Mouse (Mus musculus): ENCODE data around the gene Ctsk.

The Ctsk gene

GRCm38 (mm10) chr3:95524673-95525072, 25.6 kb downstream of the Ctsk start:
- no peak for DNase-seq (ENCODE audit: low spot score in 2 of 2)

GRCm38 (mm10) chr3:95526111-95526510, 27.1 kb downstream of the Ctsk start:
- DNase-seq (ENCODE audit: low spot score in 2 of 2) = no peak

DNA sequence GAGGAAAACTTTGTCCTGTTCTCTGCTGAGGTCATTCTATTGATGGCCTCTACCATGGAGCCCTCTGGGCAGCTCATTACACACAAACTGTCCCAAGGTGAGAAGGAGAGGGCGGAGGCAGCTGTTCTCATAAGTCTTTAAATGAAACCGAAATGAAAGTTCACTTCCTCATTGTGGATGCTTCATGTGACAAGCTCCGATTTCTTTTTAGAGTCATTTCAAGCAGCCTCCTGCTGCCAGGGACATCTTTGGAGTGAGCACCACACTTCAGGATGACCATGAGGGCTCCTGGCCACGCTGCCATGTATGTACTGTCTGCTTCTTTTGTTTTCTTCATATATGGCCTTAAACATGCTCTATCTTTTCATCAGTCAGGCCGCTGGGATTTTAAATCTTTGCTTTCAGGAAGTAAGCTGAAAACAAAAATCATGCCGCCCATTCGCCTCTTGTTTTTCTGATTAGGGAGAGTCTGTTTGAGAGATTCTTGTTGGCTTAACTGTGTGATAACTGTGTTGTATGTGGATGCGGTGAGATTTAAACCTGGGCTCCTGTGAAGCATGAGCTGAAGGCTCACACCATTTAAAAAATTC, 27.7 kb downstream of the Ctsk start, which contains the start of gene Ctss:
Gene Ctss (plus strand): TSS at position 165 of the 590 bp plus-strand sequence.
- peak; percentile 65 to 72 for DNase-seq (ENCODE audit: low spot score in 2 of 2)

GRCm38 (mm10) chr3:95529814-95530213, 30.8 kb downstream of the Ctsk start:
- peak; percentile 44 to 54 for DNase-seq (ENCODE audit: low spot score in 2 of 2)

DNA sequence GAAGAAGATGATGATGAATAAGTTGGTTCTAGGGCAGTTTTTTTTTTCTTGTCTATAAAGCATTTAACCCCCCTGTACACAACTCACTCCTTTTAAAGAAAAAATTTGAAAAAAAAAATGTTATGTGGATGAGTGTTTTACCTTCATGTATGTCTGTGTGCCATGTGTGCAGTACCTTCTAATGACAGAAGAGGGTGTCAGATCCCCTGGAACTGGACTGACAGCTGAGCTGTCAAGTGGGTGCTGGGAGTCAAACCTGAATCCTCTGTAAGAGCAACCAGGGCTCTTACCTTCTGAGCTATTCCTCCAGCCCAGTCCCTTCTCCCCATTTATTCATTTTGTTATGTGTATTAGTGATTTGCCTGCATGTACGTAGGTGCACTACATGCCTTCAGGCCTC, 32.0 kb downstream of the Ctsk start:
- DNase-seq (ENCODE audit: low spot score in 2 of 2) = no peak

- DNase-seq (ENCODE audit: low spot score in 2 of 2) = no peak
Measured at GRCm38 (mm10) chr3:95533364-95533763, 34.3 kb downstream of the Ctsk start.

DNA sequence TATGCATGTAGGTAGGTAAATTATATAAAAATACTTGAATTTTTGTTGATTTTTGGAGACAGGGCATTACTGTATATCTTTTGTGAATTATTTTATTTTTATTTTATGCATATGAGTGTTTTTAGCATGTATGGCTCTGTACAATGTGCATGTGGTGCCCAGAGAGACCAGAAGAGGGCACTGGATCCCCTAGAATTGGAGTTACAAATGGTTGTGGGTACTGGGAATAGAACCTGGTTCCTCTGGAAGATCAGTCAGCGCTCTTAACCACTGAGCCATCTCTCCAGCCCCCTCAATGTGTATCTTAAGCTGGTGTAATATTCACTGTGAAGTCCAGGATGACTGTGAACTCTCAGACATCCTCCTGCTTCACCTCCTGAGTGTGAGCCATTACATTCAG, 35.9 kb downstream of the Ctsk start:
- no peak for DNase-seq (ENCODE audit: low spot score in 2 of 2)

DNA sequence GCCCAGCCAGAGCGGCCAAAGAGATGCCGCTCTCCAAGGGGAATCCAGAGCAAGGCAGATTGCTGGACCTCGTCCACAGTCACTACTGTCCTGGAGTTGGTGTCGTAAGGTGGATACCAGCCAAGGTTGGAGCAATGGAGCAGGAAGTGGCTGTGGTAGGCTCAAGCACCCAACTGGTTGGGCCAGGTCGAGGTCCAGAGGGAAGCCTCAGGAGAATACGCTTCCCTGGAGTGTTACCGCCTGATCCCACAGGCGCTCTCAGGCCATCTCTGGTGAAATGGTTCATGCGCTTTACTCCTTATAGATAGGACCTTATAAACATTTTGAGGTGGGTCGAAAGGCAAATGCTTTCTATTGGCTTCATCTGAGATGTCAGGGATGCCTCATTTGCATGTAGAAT, 39.9 kb downstream of the Ctsk start:
- DNase-seq (ENCODE audit: low spot score in 2 of 2) = no peak

DNA sequence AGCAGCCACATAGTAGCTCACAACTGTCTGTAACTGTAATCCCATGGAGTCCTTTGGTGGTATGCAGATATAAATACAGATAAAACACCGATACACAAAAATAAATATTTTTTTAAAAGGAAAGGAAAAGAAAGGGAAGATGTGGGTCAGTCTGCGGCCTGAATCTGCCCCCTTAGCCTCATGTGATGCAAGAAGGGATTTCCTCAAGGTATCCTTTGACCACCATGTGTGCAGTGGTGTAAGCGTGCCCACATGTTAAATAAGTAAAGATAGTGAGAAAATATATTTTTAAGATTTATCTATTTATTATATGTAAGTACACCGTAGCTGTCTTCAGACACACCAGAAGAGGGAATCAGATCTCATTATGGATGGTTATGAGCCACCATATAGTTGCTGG, 40.8 kb downstream of the Ctsk start:
- DNase-seq (ENCODE audit: low spot score in 2 of 2) = no peak

DNA sequence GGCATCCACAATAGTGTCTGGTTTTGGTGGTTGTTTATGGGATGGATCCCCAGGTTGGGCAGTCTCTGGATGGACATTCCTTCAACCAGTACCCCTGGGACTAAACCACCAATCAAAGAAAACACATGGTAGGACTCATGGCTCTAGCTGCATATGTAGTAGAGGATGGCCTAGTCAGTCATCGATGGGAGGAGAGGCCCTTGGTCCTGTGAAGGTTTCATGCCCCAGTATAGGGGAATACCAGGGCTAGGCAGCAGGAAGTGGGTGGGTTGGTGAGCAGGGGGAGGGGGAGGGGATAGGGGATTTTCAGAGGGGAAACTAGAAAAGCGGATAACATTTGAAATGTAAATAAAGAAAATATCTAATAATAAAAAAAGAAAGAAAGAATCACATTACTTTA, 42.1 kb downstream of the Ctsk start:
- peak; percentile 62 to 70 for DNase-seq (ENCODE audit: low spot score in 2 of 2)

- DNase-seq (ENCODE audit: low spot score in 2 of 2) = no peak
Measured at GRCm38 (mm10) chr3:95542171-95542570, 43.1 kb downstream of the Ctsk start.

- no peak for DNase-seq (ENCODE audit: low spot score in 2 of 2)
Measured at GRCm38 (mm10) chr3:95542981-95543380, 43.9 kb downstream of the Ctsk start.

- DNase-seq (ENCODE audit: low spot score in 2 of 2) = no peak
Measured at GRCm38 (mm10) chr3:95550176-95550575, 51.1 kb downstream of the Ctsk start.

- no peak for DNase-seq (ENCODE audit: low spot score in 2 of 2)
Measured at GRCm38 (mm10) chr3:95553986-95554385, 54.9 kb downstream of the Ctsk start.

Measured in spleen, postnatal 36 days (tissue).